Mouse (Mus musculus): ENCODE results near the gene Gapt. TPM values are rescaled to one million over a fixed set of nuclear protein-coding genes. Genes with fewer than 3 reads are reported as not detected.
"Not testable (repeated sequence)": the region's sequence is repeated elsewhere in the genome, so short reads cannot be mapped to it uniquely, and the experiment has no call there.

Gapt gene
- polyA plus RNA-seq (2017; shearing (Covaris generic)), result under 1 TPM in 1 of 3 experiments, not detected in 2; 0.29 TPM

DNA sequence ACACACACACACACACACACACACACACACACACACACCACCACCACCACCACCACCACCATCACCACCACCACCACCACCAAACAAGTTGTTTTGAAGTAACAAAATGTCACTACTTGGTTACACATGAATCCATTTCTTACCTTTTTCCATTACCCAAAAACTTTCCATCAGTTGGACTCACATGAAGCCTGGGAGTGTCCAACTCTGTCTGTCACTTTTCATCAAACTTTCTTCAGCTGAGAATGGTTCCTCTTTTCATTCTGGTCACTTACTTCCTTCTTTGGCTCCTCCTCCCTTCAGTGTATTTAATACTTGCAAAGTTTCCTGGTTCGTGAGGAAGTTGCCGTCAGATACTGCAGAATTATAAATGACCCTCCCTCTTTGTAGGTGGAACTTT is at the start of gene Gapt:
Gapt (minus strand) TSS at position 259 of the 400 bp plus-strand sequence.
- no peak for ATAC-seq

DNA sequence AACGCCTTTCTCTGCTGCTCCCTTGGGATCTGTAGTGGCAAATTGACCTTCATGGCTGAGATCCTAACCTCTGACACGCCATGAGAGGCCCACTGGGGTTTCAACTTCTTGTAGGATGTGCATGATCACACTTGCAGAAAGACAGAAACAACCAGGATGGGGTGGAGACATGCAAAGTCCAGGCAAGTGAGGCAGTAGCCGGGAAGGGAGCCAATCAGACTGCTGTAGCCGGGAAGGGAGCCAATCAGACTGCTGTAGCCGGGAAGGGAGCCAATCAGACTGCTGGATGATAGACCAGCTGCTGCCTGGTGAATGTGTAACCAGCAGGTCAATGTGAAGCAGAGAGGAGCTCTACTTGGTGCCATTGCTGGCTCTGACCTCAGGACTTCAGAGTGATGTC is 49.2 kb upstream of the Gapt start:
- ATAC-seq, result no peak

DNA sequence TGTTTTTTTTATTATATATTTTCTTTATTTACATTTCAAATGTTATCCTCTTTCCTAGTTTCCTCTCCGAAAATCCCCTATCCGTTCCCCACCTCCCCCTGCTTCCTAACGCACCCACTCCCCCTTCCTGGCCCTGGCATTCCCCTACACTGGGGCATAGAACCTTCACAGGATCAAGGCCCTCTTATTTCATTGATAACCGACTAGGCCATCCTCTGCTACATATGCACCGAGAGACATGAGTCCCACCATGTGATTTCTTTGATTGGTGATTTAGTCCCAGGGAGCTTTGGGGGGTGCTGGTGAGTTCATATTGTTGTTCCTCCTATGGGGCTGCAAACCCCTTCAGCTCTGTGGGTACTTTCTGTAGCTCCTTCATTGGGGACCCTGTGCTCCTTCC is 47.7 kb upstream of the Gapt start:
- ATAC-seq, result not testable (repeated sequence)

GRCm38 (mm10) chr13:110404059-110404458 is 47.1 kb upstream of the Gapt start:
- no peak for ATAC-seq

- ATAC-seq, result no peak
Measured at GRCm38 (mm10) chr13:110401877-110402276, 44.9 kb upstream of the Gapt start.

DNA sequence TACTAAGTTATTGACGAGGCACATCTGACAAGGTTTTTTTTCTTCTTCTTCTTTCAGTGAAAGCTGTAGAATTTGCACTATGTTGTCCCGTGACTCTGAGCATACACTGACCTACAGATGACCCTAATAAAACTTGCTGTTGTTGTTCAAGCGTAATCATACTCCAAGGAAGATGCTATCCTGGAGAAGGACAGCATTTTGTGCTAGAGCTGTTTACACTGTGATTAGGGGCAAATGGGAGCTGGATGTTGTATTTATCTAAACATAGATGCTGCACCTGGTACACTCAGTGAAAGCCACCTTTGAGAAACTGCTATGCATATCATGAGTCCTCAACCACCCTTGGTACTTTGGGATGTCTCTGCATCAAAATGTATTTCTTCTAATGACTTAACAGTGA is 44.4 kb upstream of the Gapt start:
- ATAC-seq, result no peak

DNA sequence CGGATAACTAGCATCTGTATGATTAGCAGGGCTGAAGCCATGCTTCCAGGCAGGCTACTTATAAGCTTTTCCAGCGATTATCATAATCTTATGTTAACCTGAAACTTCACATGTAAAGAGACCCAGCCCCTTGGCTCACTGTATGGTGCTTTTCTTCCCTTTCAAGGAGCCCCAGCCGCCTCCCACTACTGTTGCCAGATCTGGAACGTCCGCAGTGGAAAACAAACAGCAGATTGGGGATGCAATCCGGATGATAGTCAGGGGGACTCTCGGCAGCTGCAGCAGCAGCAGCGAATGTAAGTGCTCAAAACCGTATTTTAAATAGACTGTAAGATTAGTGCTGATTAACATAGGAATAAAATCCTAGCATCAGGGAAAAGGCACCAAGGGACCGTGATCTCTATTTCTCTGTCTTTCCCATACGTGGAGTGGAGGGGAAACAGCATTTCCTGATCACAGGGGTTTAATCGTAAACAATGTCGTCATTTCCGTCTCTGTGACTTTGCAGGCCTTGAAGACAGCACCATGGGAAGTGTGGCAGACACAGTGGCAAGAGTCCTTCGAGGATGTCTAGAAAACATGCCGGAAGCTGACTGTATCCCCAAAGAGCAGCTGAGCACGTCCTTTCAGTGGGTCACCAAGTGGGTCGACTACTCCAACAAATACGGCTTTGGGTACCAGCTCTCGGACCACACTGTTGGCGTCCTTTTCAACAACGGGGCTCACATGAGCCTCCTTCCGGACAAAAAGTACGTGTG is 41.7 kb upstream of the Gapt start:
- no peak for ATAC-seq

DNA sequence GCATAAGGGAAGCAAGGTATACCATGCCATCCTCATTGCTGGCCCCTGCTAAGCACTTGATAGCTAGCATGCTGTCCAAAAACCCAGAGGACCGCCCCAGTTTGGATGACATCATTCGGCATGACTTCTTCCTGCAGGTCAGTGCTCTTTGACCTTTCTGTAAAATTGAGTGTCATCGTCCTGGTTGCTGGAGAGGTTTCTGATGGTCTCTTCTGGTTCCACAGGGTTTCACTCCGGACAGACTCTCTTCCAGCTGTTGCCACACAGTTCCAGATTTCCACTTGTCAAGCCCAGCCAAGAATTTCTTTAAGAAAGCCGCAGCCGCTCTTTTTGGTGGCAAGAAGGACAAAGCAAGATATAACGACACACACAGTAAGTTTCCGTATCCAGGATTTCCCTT is 40.8 kb upstream of the Gapt start:
- no peak for ATAC-seq

DNA sequence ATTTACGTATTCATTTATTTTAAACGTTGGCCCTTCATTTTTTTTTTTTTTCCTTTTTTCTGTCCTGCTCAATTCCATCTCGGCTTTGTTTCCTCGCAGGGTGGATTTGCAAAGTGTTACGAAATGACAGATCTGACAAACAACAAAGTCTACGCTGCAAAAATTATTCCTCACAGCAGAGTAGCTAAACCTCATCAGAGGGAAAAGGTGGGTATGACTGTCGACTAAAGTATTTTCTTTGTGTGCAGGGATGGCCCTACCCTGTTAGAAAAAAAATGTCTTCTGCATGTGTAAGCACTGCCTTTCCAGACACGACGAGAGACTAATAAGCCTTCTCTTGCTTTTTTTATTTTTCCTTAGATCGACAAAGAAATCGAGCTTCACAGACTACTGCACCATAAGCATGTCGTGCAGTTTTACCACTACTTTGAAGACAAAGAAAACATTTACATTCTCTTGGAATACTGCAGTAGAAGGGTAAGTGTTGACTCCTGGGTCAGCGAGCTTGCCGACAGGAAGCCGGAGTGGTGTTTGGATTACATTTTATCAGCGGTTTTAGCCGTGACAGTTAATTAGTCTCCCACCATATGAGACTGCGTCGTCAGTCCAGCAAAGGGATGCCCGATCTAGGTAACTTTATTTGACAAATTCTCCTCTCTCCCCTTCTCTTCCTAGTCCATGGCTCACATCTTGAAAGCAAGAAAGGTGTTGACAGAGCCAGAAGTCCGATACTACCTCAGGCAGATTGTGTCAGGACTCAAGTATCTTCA is 39.1 kb upstream of the Gapt start:
- no peak for ATAC-seq

- peak; percentile 1 for ATAC-seq
Measured at GRCm38 (mm10) chr13:110395179-110395794, 38.3 kb upstream of the Gapt start.

- peak; percentile 90 for ATAC-seq
Measured at GRCm38 (mm10) chr13:110394291-110395178, 37.5 kb upstream of the Gapt start, which contains the start of gene Plk2. TSS of gene Plk2 (plus strand) at chr13:110395046.

- ATAC-seq, result no peak
Measured at GRCm38 (mm10) chr13:110392631-110393030, 35.6 kb upstream of the Gapt start.

- ATAC-seq, result peak; percentile 21
Measured at GRCm38 (mm10) chr13:110392210-110392609, 35.2 kb upstream of the Gapt start.

- no peak for ATAC-seq
Measured at GRCm38 (mm10) chr13:110384514-110384913, 27.5 kb upstream of the Gapt start.

DNA sequence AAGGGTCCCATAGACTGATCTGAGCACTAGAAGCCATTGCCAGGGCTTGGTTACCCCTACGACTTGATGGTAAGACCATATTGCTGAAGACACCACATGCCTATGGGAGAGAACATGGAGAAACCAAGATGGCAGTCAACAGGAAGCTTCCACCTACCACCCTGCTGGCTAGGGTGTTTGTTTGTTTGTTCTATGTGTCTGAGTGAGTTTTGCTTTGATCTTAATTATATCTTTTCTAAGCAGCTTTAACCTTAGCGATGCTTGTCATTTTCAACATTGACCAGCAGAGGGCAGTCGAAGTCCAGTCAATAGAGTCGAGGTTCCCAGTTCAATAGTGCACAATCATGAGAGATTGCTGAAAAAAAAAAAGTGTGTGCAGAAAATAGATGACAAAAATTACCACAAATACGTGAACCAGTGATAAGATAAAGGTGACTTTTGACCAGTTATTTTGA is 25.5 kb upstream of the Gapt start:
- peak; percentile 88 for ATAC-seq

GRCm38 (mm10) chr13:110369673-110370072 is 12.7 kb upstream of the Gapt start:
- ATAC-seq, result no peak

- ATAC-seq, result peak; percentile 81
Measured at GRCm38 (mm10) chr13:110368556-110369040, 11.6 kb upstream of the Gapt start.

GRCm38 (mm10) chr13:110367961-110368555 is 11.1 kb upstream of the Gapt start:
- ATAC-seq, result peak; percentile 16

DNA sequence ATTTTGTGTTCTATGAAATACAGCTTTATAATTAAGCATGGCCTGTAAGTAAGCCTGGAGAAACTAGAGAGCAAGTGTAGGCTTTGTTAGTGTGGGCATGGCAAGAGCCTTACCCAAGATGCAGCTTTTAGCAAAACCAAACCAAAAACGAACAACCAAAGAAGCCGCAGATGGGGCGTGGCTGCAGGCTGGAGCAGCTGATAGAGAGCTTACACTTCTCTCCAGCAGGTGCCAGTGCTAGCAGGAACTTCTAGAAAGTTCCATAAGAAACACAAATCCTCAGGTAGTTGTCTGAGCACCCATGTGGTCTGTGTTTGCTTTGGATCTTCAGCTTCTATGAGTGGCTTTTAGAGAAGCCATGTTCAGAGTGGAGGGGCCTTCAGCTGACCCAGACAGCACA is 9.5 kb upstream of the Gapt start:
- ATAC-seq, result no peak

- no peak for ATAC-seq
Measured at GRCm38 (mm10) chr13:110363722-110364121, 6.7 kb upstream of the Gapt start.

DNA sequence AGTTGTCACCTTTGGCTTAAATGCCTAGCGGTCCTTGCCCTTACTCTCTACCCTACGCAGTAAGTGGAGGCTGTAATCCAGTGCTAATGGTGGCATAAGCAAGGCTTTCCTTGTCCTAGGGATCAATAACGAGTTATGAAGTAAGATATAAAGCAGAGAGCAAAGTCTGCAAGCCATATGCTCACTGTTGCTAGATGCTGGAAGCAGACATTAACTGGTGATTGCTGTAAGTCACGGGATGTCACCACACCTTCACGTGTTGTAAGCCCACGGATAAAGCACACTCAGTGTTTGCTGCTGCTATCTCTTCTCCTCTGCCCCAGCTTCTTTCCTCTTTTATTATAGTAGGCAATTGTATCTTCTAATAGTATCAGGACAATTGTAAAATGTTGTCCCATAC is 5.9 kb downstream of the Gapt start:
- no peak for ATAC-seq

DNA sequence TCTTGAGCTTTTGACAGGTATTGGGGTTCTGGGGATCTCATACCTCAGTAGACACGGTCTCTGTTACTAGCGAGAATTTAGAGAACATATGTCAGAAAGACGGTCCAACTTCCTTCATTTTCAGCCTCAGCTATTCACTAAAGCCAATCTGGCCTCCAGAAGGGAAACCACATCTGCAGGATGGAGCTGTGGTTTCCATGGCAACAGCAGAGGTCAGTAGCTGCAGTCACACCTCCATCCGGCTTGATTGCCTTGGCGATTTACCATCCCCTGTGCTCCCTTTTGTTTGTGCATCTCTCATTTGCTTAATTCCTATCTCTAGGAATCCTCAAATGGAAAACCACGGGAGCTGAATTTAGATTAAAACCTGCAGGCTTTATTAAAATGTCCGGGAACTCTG is 10.3 kb downstream of the Gapt start:
- ATAC-seq, result no peak
